ENCODE assay signal across 20 mouse cellular contexts in genomic region chr10:24491848-24492247, GRCm38 (mm10).
DNase-seq lines count a peak whose midpoint lies in the region; ATAC-seq and TF ChIP-seq lines count a peak whose summit lies in the region.
"Had no signal": no experiment of that assay in that cellular context is flagged by ENCODE, and none has a peak within 500 bp of the region (broad histone marks: within the 10 kb centered on the region; RNA-seq: fewer than 3 reads in every experiment).

No protein-coding gene starts in this region.

- DNase-seq in 3T3-L1 (ENCODE audit: low read depth, low spot score) = peak; percentile 44
- peak; percentile 56 for DNase-seq in 416B (ENCODE audit: low read depth)
- DNase-seq in NIH3T3 (ENCODE audit: low read depth) = peak; percentile 22
- no peak for DNase-seq in stomach, postnatal 0 days (ENCODE audit: low spot score)
- no peak for DNase-seq in heart, postnatal 4 days
- DNase-seq in layer of hippocampus, adult 8-10 months (ENCODE audit: low spot score in 2 of 2) = no peak
- DNase-seq: adrenal gland, postnatal 14 days; cerebellum, adult 11-12 months; cerebellum, adult 2 months; cerebellum, adult 9-10 months; cerebellum, postnatal 10 days; cerebellum, postnatal 36 days; embryo, embryonic 11 days had no signal

- H3K4me2 ChIP-seq in stomach, postnatal 0 days (replicated peaks; ENCODE audit: low read depth) = no peak overlapping the region
- H3K4me2 ChIP-seq: embryonic facial prominence, embryonic 13.5 days; embryonic facial prominence, embryonic 15.5 days; forebrain, embryonic 13.5 days; forebrain, embryonic 15.5 days had no signal

- no peaks in the 10 kb centered on the region for H3K27me3 ChIP-seq in stomach, postnatal 0 days (ENCODE audit: control insufficient read depth, insufficient read depth, low read length)
- H3K27me3 ChIP-seq: embryonic facial prominence, embryonic 13.5 days; embryonic facial prominence, embryonic 15.5 days; forebrain, embryonic 13.5 days; forebrain, embryonic 15.5 days; Patski had no signal

- no peaks in the 10 kb centered on the region for H3K36me3 ChIP-seq in stomach, postnatal 0 days (ENCODE audit: control insufficient read depth, insufficient read depth, low read length)
- H3K36me3 ChIP-seq: embryonic facial prominence, embryonic 13.5 days; embryonic facial prominence, embryonic 15.5 days; forebrain, embryonic 15.5 days had no signal

- 71% methylated on average over 3 of the region's 3 CpGs for WGBS in stomach, postnatal 0 days

- H3K4me3 ChIP-seq in stomach, postnatal 0 days (ENCODE audit: low read depth, low read length) = no peak overlapping the region
- H3K4me3 ChIP-seq: embryonic facial prominence, embryonic 13.5 days; embryonic facial prominence, embryonic 15.5 days; forebrain, embryonic 13.5 days; forebrain, embryonic 15.5 days had no signal

- H3K27ac ChIP-seq in stomach, postnatal 0 days (replicated peaks) = no peak overlapping the region
- H3K27ac ChIP-seq: embryonic facial prominence, embryonic 13.5 days; embryonic facial prominence, embryonic 15.5 days; forebrain, embryonic 13.5 days; forebrain, embryonic 15.5 days had no signal

- ATAC-seq in stomach, postnatal 0 days (ENCODE audit: low FRiP score, low TSS enrichment) = peak; percentile 54; the same call in 1 of the 2 replicates
- no peak for ATAC-seq in CD4-positive, CD25-positive, alpha-beta regulatory T cell, adult 4 months
- ATAC-seq: activated CD4-positive, CD25-positive, alpha-beta regulatory T cell, adult 4 months; forebrain, embryonic 13.5 days; forebrain, embryonic 15.5 days; Patski had no signal

- no peak for TF ChIP-seq EP300 in stomach, postnatal 0 days (optimal IDR thresholded peaks at IDR 0.05)

- TF ChIP-seq CTCF in stomach, postnatal 0 days (IDR thresholded peaks at IDR 0.05; ENCODE audit: low read depth) = no peak

- H3K4me1 ChIP-seq in stomach, postnatal 0 days (replicated peaks; ENCODE audit: control insufficient read depth, insufficient read depth) = no peaks in the 10 kb centered on the region
- H3K4me1 ChIP-seq: embryonic facial prominence, embryonic 15.5 days; forebrain, embryonic 15.5 days had no signal

- no peak overlapping the region for H3K9ac ChIP-seq in stomach, postnatal 0 days (ENCODE audit: low read length)
- H3K9ac ChIP-seq: embryonic facial prominence, embryonic 13.5 days; embryonic facial prominence, embryonic 15.5 days; forebrain, embryonic 13.5 days; forebrain, embryonic 15.5 days had no signal

- H3K9me3 ChIP-seq in stomach, postnatal 0 days (ENCODE audit: control insufficient read depth, low read length) = no peaks in the 10 kb centered on the region
- H3K9me3 ChIP-seq: embryonic facial prominence, embryonic 13.5 days; embryonic facial prominence, embryonic 15.5 days; forebrain, embryonic 13.5 days; forebrain, embryonic 15.5 days had no signal

Comparison
In these comparisons a context has a peak if more than half of its experiments do, and no peak if none do; other contexts are left out.
1. DNase-seq: peak in 3T3-L1 (single experiment), 416B (single experiment) and NIH3T3 (single experiment); none in stomach, postnatal 0 days (single experiment), heart, postnatal 4 days (single experiment) and layer of hippocampus, adult 8-10 months (0 of 2).